Mouse (Mus musculus): ENCODE results near the gene Espl1. TPM values are rescaled to one million over a fixed set of nuclear protein-coding genes. Genes with fewer than 3 reads are reported as not detected.

Espl1 gene
- total RNA-seq, 2 experiments from 2014 or later: 0.51 to 1.4 TPM

Other genes with a start within 250 kb of the Espl1 start
- gene Eif4b, start 222.5 kb upstream of the Espl1 start, total RNA-seq (2021): 100 to 1,000 TPM; 141 to 145 TPM
- 10 to 100 TPM; 22.3 to 32.0 TPM for gene Tns2, start 195.9 kb upstream of the Espl1 start, total RNA-seq (2021)
- 1 to 10 TPM; 7.1 to 7.9 TPM for gene Spryd3, start 160.0 kb upstream of the Espl1 start, total RNA-seq (2021)
- gene Igfbp6, start 151.9 kb upstream of the Espl1 start, total RNA-seq (2021): 10 to 100 TPM; 46.4 to 68.2 TPM
- under 1 TPM in 1 of 2 experiments, not detected in 1; 0.16 TPM for gene Soat2, start 145.7 kb upstream of the Espl1 start, total RNA-seq (2021)
- 10 to 100 TPM; 25.5 to 25.6 TPM for gene Zfp740, start 93.0 kb upstream of the Espl1 start, total RNA-seq (2021)
- gene Csad, start 91.5 kb upstream of the Espl1 start, total RNA-seq (2021): 10 to 100 TPM; 10.4 to 16.7 TPM
- 1 to 10 TPM in 1 of 2 experiments, under 1 TPM in 1; 0.41 to 1.2 TPM for gene Itgb7, start 64.3 kb upstream of the Espl1 start, total RNA-seq (2021)
- 1 to 10 TPM; 9.3 to 9.8 TPM for gene Rarg, start 38.7 kb upstream of the Espl1 start, total RNA-seq (2021)
- gene Gm9918, start 25.7 kb upstream of the Espl1 start, total RNA-seq (2021): not detected
- gene Mfsd5, start 16.8 kb upstream of the Espl1 start, total RNA-seq (2021): 10 to 100 TPM; 12.1 to 14.1 TPM
- gene Pfdn5, start 29.9 kb downstream of the Espl1 start, total RNA-seq (2021): 100 to 1,000 TPM; 189 to 204 TPM
- gene Myg1, start 35.4 kb downstream of the Espl1 start, total RNA-seq (2021): 10 to 100 TPM; 14.0 to 16.2 TPM
- gene Aaas, start 54.5 kb downstream of the Espl1 start, total RNA-seq (2021): 1 to 10 TPM; 6.0 to 7.5 TPM
- not detected for gene Sp7, start 70.9 kb downstream of the Espl1 start, total RNA-seq (2021)
- 10 to 100 TPM; 15.9 to 20.9 TPM for gene Sp1, start 109.9 kb downstream of the Espl1 start, total RNA-seq (2021)
- gene Amhr2, start 149.1 kb downstream of the Espl1 start, total RNA-seq (2021): 1 to 10 TPM; 2.8 to 6.3 TPM
- gene Prr13, start 162.8 kb downstream of the Espl1 start, total RNA-seq (2021): 10 to 100 TPM; 12.9 to 13.2 TPM
- gene Pcbp2, start 174.3 kb downstream of the Espl1 start, total RNA-seq (2021): 100 to 1,000 TPM; 409 to 410 TPM
- gene Gm10337, start 207.5 kb downstream of the Espl1 start, total RNA-seq (2021): 1 to 10 TPM in 1 of 2 experiments, not detected in 1; 3.8 TPM
- 1 to 10 TPM; 1.7 to 1.8 TPM for gene Map3k12, start 220.8 kb downstream of the Espl1 start, total RNA-seq (2021)
- gene Tarbp2, start 221.9 kb downstream of the Espl1 start, total RNA-seq (2021): 10 to 100 TPM; 31.9 to 34.6 TPM
- gene Npff, start 228.7 kb downstream of the Espl1 start, total RNA-seq (2021): 1 to 10 TPM; 1.3 to 1.8 TPM